Mouse (Mus musculus) CD4-positive, CD25-positive, alpha-beta regulatory T cell, adult 4 months (primary cell): ENCODE results near the gene Numbl. TPM values are rescaled to one million over a fixed set of nuclear protein-coding genes. Genes with fewer than 3 reads are reported as not detected.

ENCODE experiments used
- ATAC-seq: one replicate; pipeline ENCODE4 v1.8.0; 2017
- polyA plus RNA-seq, 2 experiments: library from polyadenylated mRNA; unstranded; fragments of 100-300 nt; shearing (Covaris generic); gene quantifications; one replicate each; pipeline ENCODE4 v1.2.1; 2017

The Numbl gene
- under 1 TPM; 0.11 to 0.25 TPM for polyA plus RNA-seq

GRCm38 (mm10) chr7:27258205-27258899 lies at the start of gene Numbl:
TSS of gene Numbl (plus strand) at chr7:27258433.
- ATAC-seq, result peak; percentile 84

GRCm38 (mm10) chr7:27212626-27213025 lies 45.6 kb upstream of the Numbl start:
- no peak for ATAC-seq

- no peak for ATAC-seq
Observed at GRCm38 (mm10) chr7:27218586-27218985, 39.6 kb upstream of the Numbl start.

GRCm38 (mm10) chr7:27219937-27220336 lies 38.3 kb upstream of the Numbl start:
- ATAC-seq, result no peak

GRCm38 (mm10) chr7:27221939-27222338 lies 36.3 kb upstream of the Numbl start:
- ATAC-seq, result no peak

- no peak for ATAC-seq
Observed at GRCm38 (mm10) chr7:27222538-27222937, 35.7 kb upstream of the Numbl start.

GRCm38 (mm10) chr7:27224877-27225575 lies 33.2 kb upstream of the Numbl start:
- no peak for ATAC-seq

- no peak for ATAC-seq
Observed at GRCm38 (mm10) chr7:27227276-27227675, 31.0 kb upstream of the Numbl start.

GRCm38 (mm10) chr7:27227676-27228075 lies 30.6 kb upstream of the Numbl start:
- no peak for ATAC-seq

GRCm38 (mm10) chr7:27228281-27228821 lies 29.9 kb upstream of the Numbl start, which contains the start of gene Itpkc:
TSS of gene Itpkc (minus strand) at chr7:27228661.
- ATAC-seq, result peak; percentile 87

- no peak for ATAC-seq
Observed at GRCm38 (mm10) chr7:27228865-27229264, 29.4 kb upstream of the Numbl start.

GRCm38 (mm10) chr7:27230781-27231180 lies 27.5 kb upstream of the Numbl start:
- ATAC-seq, result no peak

GRCm38 (mm10) chr7:27231693-27232331 lies 26.4 kb upstream of the Numbl start:
- no peak for ATAC-seq

GRCm38 (mm10) chr7:27232781-27233281 lies 25.4 kb upstream of the Numbl start, which contains the start of gene Coq8b:
TSS of gene Coq8b (plus strand) at chr7:27233023.
- peak; percentile 89 for ATAC-seq

- no peak for ATAC-seq
Observed at GRCm38 (mm10) chr7:27233300-27233699, 24.9 kb upstream of the Numbl start.

- ATAC-seq, result no peak
Observed at GRCm38 (mm10) chr7:27235726-27236125, 22.5 kb upstream of the Numbl start.

- ATAC-seq, result no peak
Observed at GRCm38 (mm10) chr7:27237527-27237926, 20.7 kb upstream of the Numbl start.

- ATAC-seq, result no peak
Observed at GRCm38 (mm10) chr7:27238568-27238967, 19.7 kb upstream of the Numbl start.

- ATAC-seq, result no peak
Observed at GRCm38 (mm10) chr7:27243211-27243610, 15.0 kb upstream of the Numbl start.

- peak; percentile 39 for ATAC-seq
Observed at GRCm38 (mm10) chr7:27244088-27244487, 14.1 kb upstream of the Numbl start.

GRCm38 (mm10) chr7:27249146-27249545 lies 9.1 kb upstream of the Numbl start:
- ATAC-seq, result no peak

- ATAC-seq, result no peak
Observed at GRCm38 (mm10) chr7:27249928-27250327, 8.3 kb upstream of the Numbl start.

GRCm38 (mm10) chr7:27251946-27252345 lies 6.3 kb upstream of the Numbl start:
- ATAC-seq, result no peak
